Mouse (Mus musculus) CH12F3 (cell line): ENCODE data around the gene Bag3.
"Not testable (repeated sequence)": the region's sequence is repeated elsewhere in the genome, so short reads cannot be mapped to it uniquely, and the experiment has no call there.

Source experiments
- in situ Hi-C: fragments of 300-500 bp; cut with MboI; formaldehyde crosslinking; loops from 2 replicates; pipeline ENCODE4 v1.14.3; 2020; ENCODE audit warnings: low sequenced_read_pairs

Gene Bag3

GRCm38 (mm10) chr7:128567561-128568244, 44.3 kb downstream of the Bag3 start:
- in situ Hi-C loops: no loop called here

- in situ Hi-C loops: not testable (repeated sequence)
Observed at GRCm38 (mm10) chr7:128569429-128569828, 46.0 kb downstream of the Bag3 start.

GRCm38 (mm10) chr7:128569987-128570656, 46.7 kb downstream of the Bag3 start:
- in situ Hi-C loops: no loop called here

- in situ Hi-C loops: not testable (repeated sequence)
Observed at GRCm38 (mm10) chr7:128570657-128571056, 47.2 kb downstream of the Bag3 start.

- in situ Hi-C loops: no loop called here
Observed at GRCm38 (mm10) chr7:128572030-128572429, 48.6 kb downstream of the Bag3 start.

- in situ Hi-C loops: no loop called here
Observed at GRCm38 (mm10) chr7:128575211-128575610, 51.8 kb downstream of the Bag3 start.

GRCm38 (mm10) chr7:128575794-128576193, 52.4 kb downstream of the Bag3 start:
- in situ Hi-C loops: no loop called here

- in situ Hi-C loops: no loop called here
Observed at GRCm38 (mm10) chr7:128577607-128578006, 54.2 kb downstream of the Bag3 start.

GRCm38 (mm10) chr7:128578199-128578945, 55.0 kb downstream of the Bag3 start:
- in situ Hi-C loops: no loop called here

- in situ Hi-C loops: no loop called here
Observed at GRCm38 (mm10) chr7:128579381-128579780, 56.0 kb downstream of the Bag3 start.

GRCm38 (mm10) chr7:128580318-128580717, 56.9 kb downstream of the Bag3 start:
- in situ Hi-C loops: no loop called here

- in situ Hi-C loops: no loop called here
Observed at GRCm38 (mm10) chr7:128581864-128582484, 58.6 kb downstream of the Bag3 start.

- in situ Hi-C loops: no loop called here
Observed at GRCm38 (mm10) chr7:128583213-128583948, 60.0 kb downstream of the Bag3 start.

GRCm38 (mm10) chr7:128587334-128587933, 64.0 kb downstream of the Bag3 start:
- in situ Hi-C loops: no loop called here

- in situ Hi-C loops: no loop called here
Observed at GRCm38 (mm10) chr7:128591345-128592084, 68.1 kb downstream of the Bag3 start.

GRCm38 (mm10) chr7:128592118-128592935, 68.9 kb downstream of the Bag3 start:
- in situ Hi-C loops: no loop called here

GRCm38 (mm10) chr7:128592936-128593241, 69.5 kb downstream of the Bag3 start:
- in situ Hi-C loops: no loop called here

- in situ Hi-C loops: no loop called here
Observed at GRCm38 (mm10) chr7:128596274-128596673, 72.9 kb downstream of the Bag3 start.
